In the genomic region with DNA sequence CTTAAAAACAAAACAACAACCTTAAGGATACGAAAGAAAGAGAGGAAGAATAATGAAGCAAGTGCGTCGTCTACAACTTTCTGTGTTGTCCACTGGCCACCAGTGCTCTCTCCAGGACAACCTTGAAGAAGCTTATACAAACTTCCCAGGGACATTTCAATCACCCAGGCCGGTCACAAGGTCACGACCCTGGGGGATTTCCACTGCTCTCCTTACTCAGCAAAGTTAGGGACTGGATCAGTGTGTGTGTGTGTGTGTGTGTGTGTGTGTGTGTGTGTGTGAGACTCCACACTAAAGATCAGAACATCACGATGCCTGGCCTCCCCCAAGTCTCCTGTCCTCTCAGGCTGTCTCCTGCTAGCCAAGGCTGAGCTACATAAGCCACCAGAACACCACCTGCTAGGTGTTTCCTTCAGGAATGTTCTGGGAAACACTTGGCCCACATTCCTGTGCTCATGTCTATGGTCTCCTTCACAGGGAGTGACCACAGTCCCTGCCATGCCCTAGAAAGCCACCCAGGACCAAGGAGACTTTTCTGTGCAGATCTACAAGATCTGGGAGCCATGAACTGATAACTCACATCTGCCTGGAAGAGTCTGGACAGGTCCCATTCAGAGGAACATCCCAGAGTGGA, we compare ENCODE assay signal across 28 mouse cellular contexts. TPM values are rescaled to one million over a fixed set of nuclear protein-coding genes. Genes with fewer than 3 reads are reported as not detected.
DNase-seq lines count a peak whose midpoint lies in the region; ATAC-seq and TF ChIP-seq lines count a peak whose summit lies in the region.
"Had no signal": no experiment of that assay in that cellular context is flagged by ENCODE, and none has a peak within 500 bp of the region (broad histone marks: within the 10 kb centered on the region; RNA-seq: fewer than 3 reads in every experiment).

No protein-coding gene starts in this region.

- TF ChIP-seq CTCF in kidney, adult 2 months (conservative IDR thresholded peaks at IDR 0.05; ENCODE audit: insufficient read depth, insufficient read length, low read depth, low read length), result no peak

- H3K36me3 ChIP-seq in kidney, adult 2 months (ENCODE audit: control insufficient read depth, insufficient read depth, low read length), result no peaks in the 10 kb centered on the region
- no peaks in the 10 kb centered on the region for H3K36me3 ChIP-seq in kidney, embryonic 16.5 days (ENCODE audit: insufficient read depth, low read length)
- H3K36me3 ChIP-seq in ES-E14 (ENCODE audit: control insufficient read depth, insufficient read depth, low read length, poor library complexity, severe bottlenecking), result no peaks in the 10 kb centered on the region
- H3K36me3 ChIP-seq: forebrain, embryonic 10.5 days; heart, embryonic 12.5 days; heart, embryonic 15.5 days; hindbrain, embryonic 10.5 days; hindbrain, embryonic 13.5 days; intestine, embryonic 15.5 days had no signal

- no peak overlapping the region for H3K9ac ChIP-seq in kidney, embryonic 16.5 days (replicated peaks; ENCODE audit: low read length)
- H3K9ac ChIP-seq in ES-E14 (ENCODE audit: insufficient read depth, low read depth, low read length, poor library complexity, severe bottlenecking), result no peak overlapping the region
- H3K9ac ChIP-seq: forebrain, embryonic 13.5 days; heart, embryonic 12.5 days; heart, embryonic 15.5 days; hindbrain, embryonic 13.5 days; intestine, embryonic 15.5 days had no signal

- ATAC-seq in kidney, embryonic 16.5 days (ENCODE audit: low FRiP score, low TSS enrichment), result no peak
- ATAC-seq: forebrain, embryonic 13.5 days; forebrain, embryonic 16.5 days; hindbrain, embryonic 16.5 days; intestine, embryonic 15.5 days had no signal

- peak overlapping the region; percentile 34; the same call in 1 of the 2 replicates for H3K27ac ChIP-seq in kidney, adult 2 months (ENCODE audit: insufficient read depth, low read depth, low read length)
- H3K27ac ChIP-seq in kidney, embryonic 16.5 days (ENCODE audit: low read length), result no peak overlapping the region
- H3K27ac ChIP-seq in ES-E14 (ENCODE audit: insufficient read depth, low read depth, low read length, poor library complexity, severe bottlenecking), result no peak overlapping the region
- H3K27ac ChIP-seq: forebrain, embryonic 10.5 days; forebrain, embryonic 13.5 days; heart, embryonic 15.5 days; hindbrain, embryonic 10.5 days; hindbrain, embryonic 13.5 days; intestine, embryonic 15.5 days had no signal

- H3K27me3 ChIP-seq in kidney, adult 2 months (replicated peaks; ENCODE audit: control insufficient read depth, insufficient read depth, low read length), result no peaks in the 10 kb centered on the region
- H3K27me3 ChIP-seq in kidney, embryonic 16.5 days (ENCODE audit: insufficient read depth, low read length), result no peaks in the 10 kb centered on the region
- H3K27me3 ChIP-seq: CH12.LX; forebrain, embryonic 13.5 days; heart, embryonic 12.5 days; heart, embryonic 15.5 days; intestine, embryonic 15.5 days had no signal

- no peak overlapping the region for H3K4me2 ChIP-seq in kidney, embryonic 16.5 days (replicated peaks; ENCODE audit: low read depth, low read length)
- H3K4me2 ChIP-seq: forebrain, embryonic 13.5 days; heart, embryonic 12.5 days; heart, embryonic 15.5 days; hindbrain, embryonic 13.5 days; intestine, embryonic 15.5 days had no signal

- DNase-seq in kidney, adult 2 months, result peak; percentile 60
- no peak for DNase-seq in ES-E14 (ENCODE audit: low read depth, low spot score)
- peak; percentile 53 for DNase-seq in adrenal gland, adult 8-10 months
- peak; percentile 34 for DNase-seq in adrenal gland, postnatal 25 days
- DNase-seq in embryo, embryonic 10 days (ENCODE audit: low spot score), result no peak
- no peak for DNase-seq in left cerebral cortex, adult 18-20 months (ENCODE audit: low spot score in 2 of 2)
- no peak for DNase-seq in retina, embryonic 14.5 days (ENCODE audit: low spot score)
- DNase-seq: B cell, adult 2 months; cerebellum, adult 11-12 months; cerebellum, adult 8-10 months; cerebellum, postnatal 10 days; cerebellum, postnatal 36 days; gastrocnemius, postnatal 10 days; heart, adult 18-20 months; heart, postnatal 10 days; heart, postnatal 36 days; kidney, adult 11 months had no signal

- in situ Hi-C loops in ES-E14 (cut with MboI; ENCODE audit: low sequenced_read_pairs in 2 of 2, unreplicated experiment in 2 of 2), result no loop called here

- 77% methylated on average over 6 of the region's 6 CpGs for WGBS in kidney, adult 2 months
- WGBS in kidney, embryonic 16.5 days, result 84% methylated on average over 6 of the region's 6 CpGs

- no peak overlapping the region for H3K4me3 ChIP-seq in kidney, adult 2 months (ENCODE audit: insufficient read depth, low read depth, low read length)
- no peak overlapping the region for H3K4me3 ChIP-seq in kidney, embryonic 16.5 days (ENCODE audit: low read length)
- no peak overlapping the region for H3K4me3 ChIP-seq in ES-E14 (ENCODE audit: insufficient read depth in 1 of 2, low read depth in 1 of 2, low read length in 2 of 2, poor library complexity in 1 of 2, severe bottlenecking in 1 of 2)
- H3K4me3 ChIP-seq: forebrain, embryonic 10.5 days; forebrain, embryonic 13.5 days; heart, embryonic 12.5 days; heart, embryonic 15.5 days; hindbrain, embryonic 10.5 days; hindbrain, embryonic 13.5 days; intestine, embryonic 15.5 days had no signal

- no peak for TF ChIP-seq POLR2A in kidney, adult 2 months (IDR thresholded peaks at IDR 0.05; ENCODE audit: low read depth, low read length)

- peaks cover 3% of the 10 kb centered on the region; the same call in 1 of the 2 replicates for H3K4me1 ChIP-seq in kidney, adult 2 months (ENCODE audit: control insufficient read depth, insufficient read depth, low read length)
- peaks cover 19% of the 10 kb centered on the region for H3K4me1 ChIP-seq in kidney, embryonic 16.5 days (ENCODE audit: insufficient read depth, low read length)
- peaks cover 11 to 20% of the 10 kb centered on the region in 2 experiments for H3K4me1 ChIP-seq in ES-E14 (ENCODE audit: control insufficient read depth in 2 of 2, insufficient read depth in 2 of 2, low read length in 2 of 2, poor library complexity in 1 of 2)

- no peaks in the 10 kb centered on the region for H3K9me3 ChIP-seq in kidney, embryonic 16.5 days (ENCODE audit: low read length)
- no peaks in the 10 kb centered on the region for H3K9me3 ChIP-seq in ES-E14 (ENCODE audit: control insufficient read depth, insufficient read depth, low read depth, low read length)
- H3K9me3 ChIP-seq: forebrain, embryonic 10.5 days; forebrain, embryonic 13.5 days; heart, embryonic 12.5 days; heart, embryonic 15.5 days; hindbrain, embryonic 10.5 days; hindbrain, embryonic 13.5 days; intestine, embryonic 15.5 days had no signal

TF ChIP-seq in ES-E14, 5 proteins besides CTCF, POLR2A, EP300 and RAD21:
- TF ChIP-seq ZNF384 (IDR thresholded peaks at IDR 0.05; ENCODE audit: low read depth, low read length) (no peak), MAFK (IDR thresholded peaks at IDR 0.05; ENCODE audit: insufficient read depth, low read depth, low read length) (0 out of 2 replicates have a peak, but pooled peaks have one; percentile 16), ZC3H11A (IDR thresholded peaks at IDR 0.05; ENCODE audit: borderline replicate concordance, low read depth, low read length) (no peak)
TF ChIP-seq in ES-E14: peak in this region for 1.

RNA-seq across cellular contexts. Expression of a gene that starts 3.7 kb away (rescaled TPM):
- polyA plus RNA-seq in kidney, adult 2 months (2012; rRNA removed), result 76.1 and 80.8 TPM in 2 replicates
- polyA plus RNA-seq in kidney, embryonic 16.5 days (2015; fragmentation: Nextera tagmentation; extraction: Ambion mirVana), result 15.5 and 16.2 TPM in 2 replicates
- total RNA-seq in ES-E14 (2012; rRNA removed), result 14.0 and 24.3 TPM in 2 replicates
- total RNA-seq in adrenal gland, adult 8-10 months (2022), result 10 to 100 TPM; 27.4 to 46.1 (median 31.9) TPM
- 32.8 and 35.8 TPM in 2 replicates for total RNA-seq in adrenal gland, postnatal 25 days (2021)
- total RNA-seq in left cerebral cortex, adult 18-20 months (2021), result 10 to 100 TPM; 76.8 to 79.4 TPM

Comparison
In these comparisons a context has a peak if more than half of its experiments do, and no peak if none do; other contexts are left out.
1. DNase-seq: peak in kidney, adult 2 months (single experiment), adrenal gland, adult 8-10 months (single experiment) and adrenal gland, postnatal 25 days (single experiment); none in ES-E14 (single experiment), embryo, embryonic 10 days (single experiment), left cerebral cortex, adult 18-20 months (0 of 2) and retina, embryonic 14.5 days (single experiment).